Mouse (Mus musculus): ENCODE data around the gene Siglecg. TPM values are rescaled to one million over a fixed set of nuclear protein-coding genes. Genes with fewer than 3 reads are reported as not detected.
A peak's percentile ranks its signal among the peaks of the same experiment; 100 is the strongest.
"Not testable (repeated sequence)": the region's sequence is repeated elsewhere in the genome, so short reads cannot be mapped to it uniquely, and the experiment has no call there.

Gene Siglecg
- polyA plus RNA-seq, 1 experiment from 2014 or later, result not detected

DNA sequence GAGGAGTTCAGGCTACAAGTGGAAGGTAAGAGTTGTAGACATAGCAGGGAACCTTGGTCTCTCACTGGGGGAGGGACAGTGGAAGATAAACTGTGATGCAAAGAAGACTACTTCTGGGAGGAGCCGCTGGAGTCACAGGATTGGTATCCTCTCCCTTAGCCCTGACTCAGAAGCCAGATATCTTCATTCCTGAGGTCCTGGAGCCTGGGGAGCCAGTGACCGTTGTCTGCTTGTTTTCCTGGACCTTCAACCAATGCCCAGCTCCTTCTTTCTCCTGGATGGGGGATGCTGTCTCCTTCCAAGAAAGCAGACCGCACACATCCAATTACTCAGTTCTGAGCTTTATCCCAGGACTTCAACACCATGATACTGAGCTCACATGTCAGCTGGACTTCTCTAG is 1.1 kb downstream of the Siglecg start:
- ATAC-seq, result no peak
- WGBS, result 88% methylated on average over 3 of the region's 3 CpGs
- Histone ChIP-seq H3K9me3 (ENCODE audit: control insufficient read depth, low read length) (no peaks in the 10 kb centered on the region), H3K36me3 (ENCODE audit: control insufficient read depth, insufficient read depth, low read length) (no peaks in the 10 kb centered on the region), H3K4me1 (ENCODE audit: control insufficient read depth, insufficient read depth, low read depth, low read length) (no peaks in the 10 kb centered on the region), H3K4me3 (ENCODE audit: low read length) (no peak overlapping the region), H3K9ac (ENCODE audit: low read depth, low read length) (no peak overlapping the region), H3K27me3 (replicated peaks; ENCODE audit: control insufficient read depth, insufficient read depth, low read length) (no peaks in the 10 kb centered on the region), H3K4me2 (ENCODE audit: low read length) (no peak overlapping the region), H3K27ac (ENCODE audit: low read depth, low read length) (no peak overlapping the region)

DNA sequence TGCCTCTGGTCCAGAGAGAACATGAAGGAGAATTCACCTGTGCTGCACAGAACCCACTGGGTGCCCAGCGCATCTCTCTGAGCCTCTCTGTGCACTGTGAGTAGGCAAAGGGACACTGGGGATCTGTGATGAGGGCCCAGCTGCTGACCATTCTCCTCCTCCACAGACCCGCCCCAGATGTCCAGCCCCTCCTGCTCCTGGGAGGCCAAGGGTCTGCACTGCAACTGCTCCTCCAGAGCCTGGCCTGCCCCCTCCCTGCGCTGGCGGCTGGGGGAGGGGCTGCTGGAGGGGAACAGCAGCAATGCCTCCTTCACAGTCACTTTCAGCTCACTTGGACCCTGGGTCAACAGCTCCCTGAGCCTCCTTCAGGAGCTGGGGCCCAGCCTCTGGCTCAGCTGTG is 3.7 kb downstream of the Siglecg start:
- H3K27ac ChIP-seq (ENCODE audit: low read depth, low read length); ATAC-seq; H3K4me3 ChIP-seq (ENCODE audit: low read length); H3K4me2 ChIP-seq (ENCODE audit: low read length); H3K4me1 ChIP-seq (ENCODE audit: control insufficient read depth, insufficient read depth, low read depth, low read length); H3K9me3 ChIP-seq (ENCODE audit: control insufficient read depth, low read length); H3K27me3 ChIP-seq (replicated peaks; ENCODE audit: control insufficient read depth, insufficient read depth, low read length); H3K9ac ChIP-seq (ENCODE audit: low read depth, low read length); H3K36me3 ChIP-seq (ENCODE audit: control insufficient read depth, insufficient read depth, low read length): not testable (repeated sequence)
- 45% methylated on average over 4 of the region's 4 CpGs for WGBS

DNA sequence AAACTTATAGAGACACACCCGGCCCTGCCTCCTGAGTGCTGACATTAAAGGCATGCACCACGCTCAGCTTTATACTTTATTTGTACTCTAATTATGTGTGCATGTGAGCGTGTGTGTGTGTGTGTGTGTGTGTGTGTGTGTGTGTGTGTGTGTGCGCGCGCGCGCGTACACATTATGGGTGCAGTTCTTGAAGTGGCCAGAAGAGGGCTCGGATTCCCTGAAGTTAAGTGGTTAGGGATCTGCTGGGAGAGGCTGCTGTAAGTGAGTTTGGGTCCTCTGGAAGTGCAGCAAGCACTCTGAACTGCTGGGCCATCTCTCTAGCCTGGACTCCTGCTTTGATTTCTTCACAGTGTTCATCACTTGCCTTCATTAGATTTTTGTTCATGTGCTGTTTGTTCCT is 9.3 kb downstream of the Siglecg start:
- WGBS, result 80% methylated on average over 10 of the region's 10 CpGs
- no peak for ATAC-seq

DNA sequence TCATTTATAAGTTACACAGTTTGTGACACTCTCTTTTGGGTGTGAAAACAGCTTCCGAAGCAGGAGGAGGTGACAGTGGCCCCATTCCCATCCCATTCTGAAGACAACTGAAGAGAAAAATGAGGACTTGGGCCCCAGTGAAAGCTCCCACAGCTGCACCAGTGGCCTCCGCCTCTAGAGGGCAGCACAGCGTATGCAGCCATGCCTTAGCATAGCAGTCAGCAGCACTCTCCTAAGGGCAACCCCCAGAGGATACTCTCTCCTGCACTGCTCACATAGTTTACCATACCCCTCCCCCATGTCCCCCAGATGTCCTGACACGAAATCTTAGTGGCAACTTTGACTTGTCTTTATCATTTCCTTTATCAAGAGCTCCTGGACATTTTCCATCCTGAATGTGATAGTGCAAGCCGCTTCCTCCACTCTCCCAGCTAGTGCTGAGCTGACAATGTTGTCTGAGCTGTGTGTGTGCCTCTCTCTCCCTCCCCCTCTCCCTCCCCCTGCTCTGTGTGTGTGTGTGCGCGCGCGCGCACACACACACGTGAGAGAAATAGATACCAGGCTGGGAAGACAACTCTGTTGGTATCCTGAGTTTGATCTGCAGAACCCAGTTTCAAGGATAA is 15.1 kb downstream of the Siglecg start:
- Histone ChIP-seq H3K9ac (ENCODE audit: low read depth, low read length) (no peak overlapping the region), H3K27ac (ENCODE audit: low read depth, low read length) (no peak overlapping the region), H3K4me2 (ENCODE audit: low read length) (peak overlapping the region; percentile 33), H3K36me3 (ENCODE audit: control insufficient read depth, insufficient read depth, low read length) (no peaks in the 10 kb centered on the region), H3K9me3 (ENCODE audit: control insufficient read depth, low read length) (no peaks in the 10 kb centered on the region), H3K4me3 (ENCODE audit: low read length) (peak overlapping the region; percentile 1; the same call in 1 of the 2 replicates), H3K4me1 (ENCODE audit: control insufficient read depth, insufficient read depth, low read depth, low read length) (no peaks in the 10 kb centered on the region), H3K27me3 (replicated peaks; ENCODE audit: control insufficient read depth, insufficient read depth, low read length) (no peaks in the 10 kb centered on the region)
- 18% methylated on average over 11 of the region's 11 CpGs for WGBS
- ATAC-seq, result peak; percentile 97

More for the DNA sequence above, 9.3 kb downstream of the Siglecg start:
- Histone ChIP-seq H3K9ac (ENCODE audit: low read depth, low read length) (no peak overlapping the region), H3K27me3 (replicated peaks; ENCODE audit: control insufficient read depth, insufficient read depth, low read length) (no peaks in the 10 kb centered on the region), H3K27ac (ENCODE audit: low read depth, low read length) (no peak overlapping the region), H3K4me2 (ENCODE audit: low read length) (no peak overlapping the region), H3K9me3 (ENCODE audit: control insufficient read depth, low read length) (no peaks in the 10 kb centered on the region), H3K4me1 (ENCODE audit: control insufficient read depth, insufficient read depth, low read depth, low read length) (no peaks in the 10 kb centered on the region), H3K36me3 (ENCODE audit: control insufficient read depth, insufficient read depth, low read length) (no peaks in the 10 kb centered on the region), H3K4me3 (ENCODE audit: low read length) (no peak overlapping the region)

DNA sequence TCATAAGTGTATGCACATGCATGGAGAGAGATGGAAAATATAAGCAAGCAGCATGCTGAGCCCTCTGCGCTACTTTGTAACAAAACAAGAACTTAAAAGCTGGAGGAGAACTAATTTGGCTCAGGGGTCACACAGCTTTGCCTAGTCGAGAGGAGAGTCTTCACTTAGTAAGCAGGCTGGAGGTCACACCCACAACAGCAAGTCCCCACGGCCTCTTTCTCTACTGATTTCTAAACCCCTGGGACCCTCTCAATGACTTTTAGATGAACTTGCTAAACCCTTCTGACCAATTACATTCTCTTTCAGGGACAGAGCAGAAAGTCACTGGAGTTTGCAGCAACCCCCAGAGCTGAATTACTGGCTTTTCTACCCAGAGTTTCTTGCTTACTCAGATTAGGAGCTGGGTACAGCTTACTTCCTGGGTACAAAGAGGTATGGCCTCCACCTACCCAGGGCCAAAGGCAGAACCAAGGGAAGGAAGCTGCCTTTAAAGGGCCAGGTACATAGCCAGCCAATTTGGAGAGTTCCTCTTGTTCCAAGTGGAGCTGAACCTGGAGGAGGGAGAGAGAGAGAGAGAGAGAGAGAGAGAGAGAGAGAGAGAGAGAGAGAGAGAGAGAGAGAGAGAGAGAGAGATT is 16.1 kb downstream of the Siglecg start:
- H3K27ac ChIP-seq (ENCODE audit: low read depth, low read length), result no peak overlapping the region
- no peak for ATAC-seq
- H3K4me2 ChIP-seq (ENCODE audit: low read length), result no peak overlapping the region
- H3K4me3 ChIP-seq (ENCODE audit: low read length), result no peak overlapping the region
- no peaks in the 10 kb centered on the region for H3K36me3 ChIP-seq (ENCODE audit: control insufficient read depth, insufficient read depth, low read length)
- no peaks in the 10 kb centered on the region for H3K4me1 ChIP-seq (ENCODE audit: control insufficient read depth, insufficient read depth, low read depth, low read length)
- no peaks in the 10 kb centered on the region for H3K9me3 ChIP-seq (ENCODE audit: control insufficient read depth, low read length)
- WGBS, result 66% methylated on average over 3 of the region's 3 CpGs
- no peaks in the 10 kb centered on the region for H3K27me3 ChIP-seq (replicated peaks; ENCODE audit: control insufficient read depth, insufficient read depth, low read length)
- no peak overlapping the region for H3K9ac ChIP-seq (ENCODE audit: low read depth, low read length)

DNA sequence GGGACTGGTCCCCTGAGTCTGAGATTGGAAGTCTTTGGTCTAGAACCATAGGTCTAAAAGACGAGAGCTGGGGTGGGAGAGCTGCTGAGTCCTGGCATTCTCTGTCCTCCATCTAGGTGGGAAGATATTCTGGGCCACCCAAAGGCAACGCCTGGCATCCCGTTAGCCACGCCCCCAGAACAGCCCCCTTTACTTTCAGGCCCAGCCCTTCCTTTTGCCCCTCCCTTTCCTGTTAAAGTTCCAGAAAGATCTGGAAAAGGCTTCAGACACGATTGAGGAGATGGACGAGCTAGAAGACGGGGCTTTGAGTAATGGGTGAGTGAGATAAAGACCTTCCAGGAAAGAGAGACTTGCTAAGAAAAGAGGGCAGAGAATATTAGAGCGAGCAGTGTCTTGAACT is 19.4 kb downstream of the Siglecg start, which contains the start of gene Lim2:
Gene Lim2 (plus strand): TSS at position 265 of the 400 bp plus-strand sequence.
- 86% methylated on average over 8 of the region's 8 CpGs for WGBS
- no peaks in the 10 kb centered on the region for H3K4me1 ChIP-seq (ENCODE audit: control insufficient read depth, insufficient read depth, low read depth, low read length)
- H3K27me3 ChIP-seq (replicated peaks; ENCODE audit: control insufficient read depth, insufficient read depth, low read length), result no peaks in the 10 kb centered on the region
- no peak for ATAC-seq
- H3K9me3 ChIP-seq (ENCODE audit: control insufficient read depth, low read length), result no peaks in the 10 kb centered on the region
- H3K4me3 ChIP-seq (ENCODE audit: low read length), result no peak within 1 kb of the TSS
- H3K27ac ChIP-seq (ENCODE audit: low read depth, low read length), result no peak within 1 kb of the TSS
- no peak within 1 kb of the TSS for H3K9ac ChIP-seq (ENCODE audit: low read depth, low read length)
- no peak within 1 kb of the TSS for H3K4me2 ChIP-seq (ENCODE audit: low read length)
- no peaks in the 10 kb centered on the region for H3K36me3 ChIP-seq (ENCODE audit: control insufficient read depth, insufficient read depth, low read length)

DNA sequence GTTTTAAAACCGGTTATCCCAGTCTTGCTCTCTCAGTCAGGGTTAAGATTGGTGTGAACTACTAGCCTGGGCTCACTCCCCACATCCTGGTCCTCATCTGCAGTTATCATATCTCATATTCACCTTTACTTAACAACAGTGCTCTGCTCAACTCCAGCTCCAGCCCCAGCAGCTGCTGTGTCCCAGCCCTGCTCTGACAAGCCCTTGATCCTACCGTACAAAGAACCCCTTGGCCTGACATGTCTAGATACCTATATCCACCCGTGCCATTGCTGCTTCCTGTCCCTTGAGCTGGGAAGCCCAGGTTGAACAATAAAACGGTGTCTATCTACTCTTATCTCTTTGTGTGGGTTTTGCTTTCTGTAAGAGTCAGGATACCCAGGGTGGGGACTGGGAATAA is 21.5 kb downstream of the Siglecg start:
- Histone ChIP-seq H3K27me3 (replicated peaks; ENCODE audit: control insufficient read depth, insufficient read depth, low read length) (no peaks in the 10 kb centered on the region), H3K4me3 (ENCODE audit: low read length) (no peak overlapping the region), H3K9ac (ENCODE audit: low read depth, low read length) (no peak overlapping the region), H3K27ac (ENCODE audit: low read depth, low read length) (no peak overlapping the region), H3K36me3 (ENCODE audit: control insufficient read depth, insufficient read depth, low read length) (no peaks in the 10 kb centered on the region), H3K9me3 (ENCODE audit: control insufficient read depth, low read length) (no peaks in the 10 kb centered on the region), H3K4me2 (ENCODE audit: low read length) (no peak overlapping the region), H3K4me1 (ENCODE audit: control insufficient read depth, insufficient read depth, low read depth, low read length) (no peaks in the 10 kb centered on the region)
- ATAC-seq, result no peak
- WGBS, result 63% methylated on average over 4 of the region's 4 CpGs

DNA sequence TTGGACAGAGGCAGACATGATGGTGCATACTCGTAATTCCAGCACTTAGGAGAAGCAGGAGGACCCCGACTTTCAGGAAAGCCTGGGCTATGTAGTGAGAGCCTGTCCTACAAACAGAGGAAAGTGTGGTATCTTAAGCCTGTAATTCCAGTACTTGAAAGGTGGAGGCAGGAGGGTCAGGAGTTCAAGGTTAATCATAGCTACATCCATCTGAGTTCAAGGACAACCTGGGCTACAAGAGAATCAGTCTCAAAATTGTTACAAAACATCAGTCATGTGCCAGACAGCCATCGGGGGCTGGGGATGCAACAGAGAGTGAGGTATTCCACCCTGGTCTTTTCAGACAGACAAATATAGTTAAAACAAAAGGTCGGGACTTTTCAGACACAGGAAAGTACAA is 24.9 kb downstream of the Siglecg start:
- Histone ChIP-seq H3K9ac (ENCODE audit: low read depth, low read length) (no peak overlapping the region), H3K27me3 (replicated peaks; ENCODE audit: control insufficient read depth, insufficient read depth, low read length) (no peaks in the 10 kb centered on the region), H3K27ac (ENCODE audit: low read depth, low read length) (no peak overlapping the region), H3K36me3 (ENCODE audit: control insufficient read depth, insufficient read depth, low read length) (no peaks in the 10 kb centered on the region), H3K4me3 (ENCODE audit: low read length) (no peak overlapping the region), H3K9me3 (ENCODE audit: control insufficient read depth, low read length) (no peaks in the 10 kb centered on the region), H3K4me2 (ENCODE audit: low read length) (no peak overlapping the region), H3K4me1 (ENCODE audit: control insufficient read depth, insufficient read depth, low read depth, low read length) (no peaks in the 10 kb centered on the region)
- ATAC-seq, result no peak
- 77% methylated on average over 4 of the region's 4 CpGs for WGBS

DNA sequence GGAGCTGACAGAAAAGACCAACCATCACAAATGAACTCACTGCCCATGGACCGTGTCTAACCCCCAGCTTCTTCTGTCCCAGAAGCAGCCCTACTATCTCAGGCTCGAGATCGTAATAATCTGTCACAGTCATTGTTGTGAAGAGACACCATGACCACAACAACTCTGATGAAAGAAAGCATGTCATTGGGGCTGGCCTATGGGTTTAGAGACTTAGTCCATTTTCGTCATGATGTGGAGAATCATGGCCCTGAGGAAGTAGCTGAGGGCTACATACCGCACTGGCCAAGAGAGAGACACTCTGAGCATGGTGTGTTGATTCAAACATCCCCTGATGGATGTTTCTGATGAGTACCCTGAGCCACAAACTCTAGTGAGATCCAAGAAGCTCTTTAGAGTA is 26.7 kb downstream of the Siglecg start:
- Histone ChIP-seq H3K9me3 (ENCODE audit: control insufficient read depth, low read length) (no peaks in the 10 kb centered on the region), H3K36me3 (ENCODE audit: control insufficient read depth, insufficient read depth, low read length) (no peaks in the 10 kb centered on the region), H3K27me3 (replicated peaks; ENCODE audit: control insufficient read depth, insufficient read depth, low read length) (no peaks in the 10 kb centered on the region), H3K4me3 (ENCODE audit: low read length) (no peak overlapping the region), H3K9ac (ENCODE audit: low read depth, low read length) (no peak overlapping the region), H3K4me2 (ENCODE audit: low read length) (no peak overlapping the region), H3K27ac (ENCODE audit: low read depth, low read length) (no peak overlapping the region), H3K4me1 (ENCODE audit: control insufficient read depth, insufficient read depth, low read depth, low read length) (no peaks in the 10 kb centered on the region)
- WGBS, result 85% methylated on average over 5 of the region's 5 CpGs
- no peak for ATAC-seq
